Mouse (Mus musculus): ENCODE results near the gene Insm1.

The Insm1 gene

DNA sequence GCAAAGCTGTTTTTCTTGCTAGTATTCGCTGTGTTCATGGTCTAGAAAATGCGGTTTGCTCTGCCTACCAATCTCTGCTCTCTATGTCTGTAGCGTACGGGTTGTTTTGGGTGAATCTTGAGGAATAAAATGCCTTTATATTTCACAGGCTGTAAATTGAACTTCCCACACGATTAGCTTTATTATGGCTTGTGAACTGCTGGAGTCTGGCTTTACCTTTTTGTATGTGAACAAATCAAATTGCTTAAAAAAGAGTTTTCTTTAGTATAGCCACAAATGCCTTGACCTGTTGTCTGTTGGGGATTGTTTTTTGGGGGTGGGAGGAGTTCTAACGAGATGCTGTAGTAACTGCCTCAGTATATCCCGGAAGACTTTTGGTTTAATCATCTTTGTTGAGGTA, 2.4 kb downstream of the Insm1 start:
- no peak for DNase-seq (ENCODE audit: low spot score in 2 of 2)

DNA sequence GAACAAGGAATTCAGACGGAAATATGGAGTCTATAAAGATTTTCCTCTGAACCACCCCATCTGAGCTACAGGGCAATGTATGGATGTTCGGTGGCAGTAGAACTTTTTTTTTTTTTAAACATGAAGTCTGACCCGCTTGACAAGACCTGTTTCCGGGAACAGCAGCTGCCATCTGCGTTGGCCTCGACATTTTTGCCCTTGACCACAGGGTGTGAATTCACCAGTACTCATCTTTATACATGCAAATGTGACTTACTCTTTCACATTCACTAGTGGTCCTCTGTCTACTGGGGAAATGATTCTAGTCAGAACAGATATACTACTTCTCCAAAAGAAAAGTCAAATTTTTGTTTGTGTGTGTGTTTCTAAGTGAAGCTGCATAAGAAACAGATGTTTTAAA, 4.1 kb downstream of the Insm1 start:
- DNase-seq (ENCODE audit: low spot score in 2 of 2) = no peak

DNA sequence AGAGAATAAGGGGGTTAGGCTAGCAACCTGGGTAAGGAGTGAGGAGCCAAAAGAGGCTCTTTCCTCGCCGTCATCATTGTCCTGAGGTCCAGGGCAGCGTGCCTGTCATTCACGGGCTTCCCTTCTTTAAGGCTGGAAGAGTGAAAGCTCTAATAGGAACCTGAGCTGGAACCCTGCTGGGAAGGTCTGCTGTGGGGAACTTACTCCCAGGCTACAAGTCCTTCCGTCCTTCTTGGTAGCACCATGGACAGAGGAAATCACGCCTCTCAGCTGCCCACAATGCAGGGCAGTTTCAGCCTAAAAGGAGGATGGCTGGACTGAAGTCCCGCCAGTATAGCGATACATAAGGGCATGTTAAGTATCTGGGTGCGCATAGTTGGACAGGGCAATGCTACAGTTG, 4.8 kb downstream of the Insm1 start:
- no peak for DNase-seq (ENCODE audit: low spot score in 2 of 2)

DNA sequence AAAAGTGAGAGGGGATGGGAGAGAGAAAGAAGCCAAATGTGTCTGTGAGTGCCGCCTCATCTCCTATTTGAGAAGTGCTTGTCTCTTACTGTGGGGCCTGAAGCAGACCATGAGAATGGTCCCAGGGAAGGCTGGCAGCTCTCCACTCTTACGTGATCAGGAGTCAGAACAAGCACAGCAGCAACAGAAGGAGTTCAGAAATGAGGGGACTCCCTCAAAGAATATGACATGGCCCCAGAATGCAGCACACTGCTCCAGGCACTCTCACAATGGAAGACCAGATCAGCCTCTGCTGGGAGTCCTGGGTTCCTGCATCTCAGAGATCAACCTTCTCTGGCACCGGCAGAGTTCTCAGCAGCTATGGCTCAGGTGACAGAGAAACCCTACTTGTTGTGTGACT, 5.9 kb downstream of the Insm1 start:
- no peak for DNase-seq (ENCODE audit: low spot score in 2 of 2)

DNA sequence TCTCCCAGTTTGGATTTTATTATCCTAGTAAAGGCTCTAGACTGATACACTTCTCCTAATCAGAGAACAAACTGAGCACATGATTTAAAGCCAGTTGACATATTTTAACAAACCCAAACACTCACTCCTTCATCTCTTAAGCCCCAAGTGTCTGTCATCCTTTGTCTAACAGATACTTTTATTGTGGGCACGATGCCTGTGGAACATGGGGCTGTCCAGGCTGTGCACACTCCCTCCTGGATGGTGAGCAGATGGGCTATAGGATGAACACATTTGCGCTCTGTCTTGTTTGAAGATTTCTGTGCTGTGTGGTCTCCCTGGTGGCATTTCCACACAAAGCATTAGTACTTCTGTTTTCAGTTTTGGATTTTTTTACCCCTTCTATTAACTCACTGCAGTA, 6.7 kb downstream of the Insm1 start:
- no peak for DNase-seq (ENCODE audit: low spot score in 2 of 2)

DNA sequence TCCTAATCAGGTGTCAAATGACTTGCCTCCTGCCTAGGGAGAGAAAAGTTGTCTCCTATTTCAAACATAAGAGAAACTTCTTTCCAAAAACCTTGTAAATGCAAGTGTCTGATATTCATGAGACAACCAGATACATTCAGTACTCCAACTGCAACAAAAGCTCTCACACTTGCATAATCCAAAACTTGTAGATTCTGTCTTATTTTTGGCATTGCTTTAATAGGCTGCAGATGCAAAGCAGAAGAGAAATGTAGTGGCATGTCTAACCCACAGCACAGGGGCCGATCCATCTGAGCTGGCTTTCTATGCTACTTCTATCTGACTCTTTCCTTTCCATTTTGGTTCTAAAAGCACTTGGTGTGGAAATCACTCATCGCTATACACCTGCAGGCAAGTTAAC, 9.8 kb downstream of the Insm1 start:
- DNase-seq (ENCODE audit: low spot score in 2 of 2) = no peak

DNA sequence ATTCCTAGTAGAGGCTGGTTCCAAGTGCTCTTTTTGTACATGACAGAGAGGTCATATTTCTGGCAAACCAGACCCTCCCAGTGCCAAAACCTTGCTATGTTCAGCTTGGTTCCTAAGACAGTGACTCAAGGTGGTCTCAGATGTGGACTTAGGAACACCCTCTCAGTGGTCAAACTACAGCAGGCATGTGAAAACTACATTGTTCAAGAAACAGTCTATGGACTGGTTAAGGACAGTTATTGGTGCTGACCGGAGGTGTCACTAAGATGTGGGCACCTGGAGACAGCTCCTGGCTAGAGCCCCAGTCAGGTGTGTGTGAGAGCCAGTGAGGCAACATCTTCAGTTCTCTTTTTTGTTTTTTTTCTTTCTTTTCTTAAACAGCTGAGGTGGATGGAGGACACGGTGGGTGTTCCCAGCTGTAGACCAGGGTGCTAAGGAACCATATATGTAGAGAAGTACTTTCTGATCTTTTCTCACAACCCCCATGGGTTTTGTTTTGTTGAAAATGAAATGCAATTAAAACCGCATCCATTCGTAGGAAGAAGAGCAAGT, 17.6 kb downstream of the Insm1 start:
- no peak for DNase-seq (ENCODE audit: low spot score in 2 of 2)

DNA sequence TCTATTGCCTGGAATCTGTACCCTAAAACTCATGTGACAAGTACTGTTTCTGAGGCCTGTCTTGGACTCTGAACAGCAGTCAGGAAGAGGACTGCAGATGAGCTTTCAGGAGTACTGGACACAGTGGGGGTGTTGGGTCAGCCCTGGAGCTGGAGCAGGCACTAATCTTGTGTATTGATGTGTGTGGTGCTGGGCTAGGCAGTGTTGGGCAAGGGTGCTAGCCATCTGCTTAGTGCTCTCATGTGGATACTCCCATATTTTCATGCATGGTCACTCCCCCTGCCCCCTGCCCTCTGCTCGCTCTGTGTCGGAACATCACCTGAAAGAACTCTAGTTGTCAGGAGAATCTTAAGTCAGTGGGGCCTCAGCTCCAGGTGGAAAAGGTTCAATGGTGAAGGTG, 22.3 kb downstream of the Insm1 start:
- no peak for DNase-seq (ENCODE audit: low spot score in 2 of 2)

DNA sequence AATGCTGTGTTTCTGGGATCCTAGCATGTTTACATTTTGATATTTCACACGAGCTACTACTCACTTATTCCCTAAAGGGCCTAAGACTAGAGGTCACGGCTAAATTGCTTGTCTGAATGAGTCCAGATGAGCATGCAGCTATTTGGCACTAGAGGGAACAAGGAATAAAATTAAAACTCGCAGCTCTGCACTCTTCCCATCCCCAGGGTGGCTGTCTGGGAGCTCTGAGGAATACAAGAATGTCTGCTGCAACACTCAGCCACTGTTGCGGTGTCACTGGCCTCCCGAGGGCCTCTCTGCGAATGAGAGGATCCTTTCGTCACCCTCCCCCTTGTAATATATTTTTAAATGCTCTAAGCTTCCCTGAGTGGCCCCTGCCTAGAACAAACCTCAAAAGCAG, 23.7 kb downstream of the Insm1 start:
- DNase-seq (ENCODE audit: low spot score in 2 of 2) = no peak

DNA sequence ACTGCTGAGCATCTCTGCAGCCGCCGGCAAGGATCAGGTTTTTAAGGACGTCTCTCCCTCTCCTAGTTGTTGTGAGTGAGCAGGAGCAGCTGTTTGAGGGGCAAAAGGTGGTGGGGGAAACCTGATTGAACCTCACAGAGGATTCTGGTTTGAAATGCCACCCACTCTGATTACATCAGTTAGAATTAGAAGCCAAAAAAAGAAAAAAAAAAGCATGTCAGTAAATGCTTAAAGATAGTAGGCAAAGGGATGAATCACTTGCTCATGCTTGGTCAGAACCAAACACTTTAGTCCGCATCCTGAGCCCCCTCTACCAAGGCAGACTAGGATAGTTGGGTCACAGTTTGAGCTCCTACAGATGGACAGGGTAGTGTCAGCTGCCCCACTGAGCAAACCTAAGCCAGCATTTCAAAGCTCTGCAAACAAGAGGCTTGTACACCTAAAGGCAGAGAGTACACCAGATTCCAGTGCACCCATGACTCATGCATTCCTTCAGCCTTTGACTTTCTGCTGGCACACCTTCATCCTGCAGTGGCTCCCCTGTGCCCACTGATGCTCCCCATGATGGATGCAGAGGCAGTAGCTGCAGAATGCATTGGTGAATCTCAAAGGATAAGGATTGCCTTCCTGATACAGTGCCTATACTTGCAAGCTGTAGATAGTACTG, 24.8 kb downstream of the Insm1 start:
- no peak for DNase-seq (ENCODE audit: low spot score in 2 of 2)

DNA sequence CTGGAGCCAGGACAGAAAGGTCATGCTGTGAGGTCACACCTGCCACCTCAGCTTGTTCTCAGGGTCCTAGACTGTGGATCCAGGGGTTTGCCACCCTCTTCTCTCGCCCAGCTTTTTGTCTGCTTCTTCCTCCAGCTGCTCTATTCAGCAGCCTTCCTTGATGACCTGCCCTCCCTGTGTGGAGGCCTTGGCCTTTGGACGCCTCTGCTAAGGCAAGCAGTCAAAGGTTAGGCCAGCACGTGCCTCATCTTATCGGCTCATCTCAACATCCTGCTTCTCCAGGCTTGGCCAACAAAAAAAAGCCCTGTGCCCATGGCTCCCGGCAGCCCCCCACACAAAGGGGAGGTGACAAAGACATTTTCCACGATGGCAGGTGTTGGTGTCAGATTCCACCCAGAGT, 25.9 kb downstream of the Insm1 start:
- DNase-seq (ENCODE audit: low spot score in 2 of 2) = no peak

DNA sequence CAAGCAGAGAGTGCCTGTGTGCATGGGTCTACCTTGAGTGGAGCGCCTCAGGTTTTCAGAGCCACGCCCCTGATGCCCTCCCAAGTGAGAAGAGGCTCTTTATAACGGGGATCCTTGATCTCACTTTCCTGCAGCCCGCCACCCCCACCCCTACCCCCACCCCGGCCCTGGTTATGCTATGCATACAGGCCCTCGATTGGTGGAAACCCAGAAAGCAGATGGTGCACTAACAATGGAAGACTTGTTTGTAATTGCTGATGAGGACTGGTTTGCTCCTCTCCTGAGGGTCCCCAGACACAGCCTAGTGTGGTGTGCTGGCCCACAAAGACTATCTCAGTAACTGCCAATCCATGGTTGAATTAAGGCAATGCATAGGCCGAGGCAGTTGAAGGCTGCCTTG, 27.3 kb downstream of the Insm1 start:
- no peak for DNase-seq (ENCODE audit: low spot score in 2 of 2)

DNA sequence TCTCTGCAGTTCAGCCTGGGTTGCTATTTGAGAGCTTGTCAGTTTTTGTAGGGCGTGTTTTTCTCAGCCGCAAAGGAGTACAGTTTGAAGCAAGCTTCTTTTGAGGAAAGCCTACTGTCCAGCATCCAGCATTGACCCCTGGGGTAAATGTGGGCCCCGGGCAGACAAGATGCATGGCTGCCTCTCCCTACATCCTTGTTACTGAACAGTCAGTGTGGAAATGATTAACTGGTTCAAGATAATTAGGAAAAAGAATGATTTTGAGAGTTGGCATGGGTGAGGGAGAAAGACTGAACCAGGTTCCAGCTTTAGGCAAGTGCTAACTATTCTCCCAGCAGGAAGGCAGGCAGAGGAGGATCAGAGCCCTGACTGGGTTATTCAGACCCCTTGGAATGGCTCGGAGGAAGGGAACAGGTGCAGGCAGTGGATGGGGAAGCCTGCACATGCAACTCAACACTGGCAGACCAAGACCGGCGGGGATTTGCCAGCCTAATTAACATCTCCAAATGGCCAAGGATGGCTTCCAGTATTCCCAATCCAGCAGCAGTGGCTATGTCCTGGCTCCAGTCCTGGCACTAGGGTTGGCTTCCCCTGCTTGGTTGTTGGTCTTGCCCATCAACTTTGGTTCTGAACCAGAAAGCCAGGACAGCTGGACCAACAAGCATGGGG, 28.6 kb downstream of the Insm1 start:
- DNase-seq (ENCODE audit: low spot score in 2 of 2) = no peak

DNA sequence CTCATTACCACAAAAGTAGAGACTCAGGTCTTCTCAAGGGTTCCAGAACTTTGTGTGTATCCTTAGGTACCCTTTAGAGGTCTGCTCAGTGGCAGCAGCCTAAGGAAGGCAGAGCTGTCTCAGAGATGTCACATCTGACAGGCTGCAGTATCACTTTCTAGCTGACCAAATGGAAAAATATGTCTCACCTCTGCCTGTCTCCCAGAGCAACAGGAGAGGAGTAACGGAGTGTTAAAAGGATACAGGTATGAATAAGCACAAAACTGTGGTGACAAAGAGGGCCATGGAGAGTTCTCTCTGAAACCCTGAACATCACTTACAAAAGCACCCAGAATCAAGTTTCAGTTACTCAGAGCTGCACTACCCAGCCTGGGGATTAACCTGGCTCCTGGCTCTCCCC, 32.7 kb downstream of the Insm1 start:
- no peak for DNase-seq (ENCODE audit: low spot score in 2 of 2)

DNA sequence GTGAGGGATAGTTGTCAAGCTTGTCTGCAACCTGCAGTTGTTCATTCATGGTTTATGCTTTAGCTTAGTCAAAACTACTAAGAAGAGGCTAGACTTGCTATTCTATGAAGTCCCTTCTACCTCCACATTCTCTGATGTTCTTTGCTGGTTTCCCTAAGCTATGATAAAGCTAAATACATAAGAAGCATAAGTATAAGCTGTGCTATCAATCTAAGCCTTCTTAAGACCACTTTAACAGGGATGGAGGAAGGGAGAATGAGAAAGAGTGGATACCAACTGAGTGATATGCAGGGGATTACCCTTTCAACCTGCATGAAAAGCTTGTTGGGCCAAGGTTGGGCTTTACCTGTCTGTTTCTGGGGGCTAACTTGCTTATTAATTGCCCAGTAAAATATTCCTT, 33.9 kb downstream of the Insm1 start:
- no peak for DNase-seq (ENCODE audit: low spot score in 2 of 2)

DNA sequence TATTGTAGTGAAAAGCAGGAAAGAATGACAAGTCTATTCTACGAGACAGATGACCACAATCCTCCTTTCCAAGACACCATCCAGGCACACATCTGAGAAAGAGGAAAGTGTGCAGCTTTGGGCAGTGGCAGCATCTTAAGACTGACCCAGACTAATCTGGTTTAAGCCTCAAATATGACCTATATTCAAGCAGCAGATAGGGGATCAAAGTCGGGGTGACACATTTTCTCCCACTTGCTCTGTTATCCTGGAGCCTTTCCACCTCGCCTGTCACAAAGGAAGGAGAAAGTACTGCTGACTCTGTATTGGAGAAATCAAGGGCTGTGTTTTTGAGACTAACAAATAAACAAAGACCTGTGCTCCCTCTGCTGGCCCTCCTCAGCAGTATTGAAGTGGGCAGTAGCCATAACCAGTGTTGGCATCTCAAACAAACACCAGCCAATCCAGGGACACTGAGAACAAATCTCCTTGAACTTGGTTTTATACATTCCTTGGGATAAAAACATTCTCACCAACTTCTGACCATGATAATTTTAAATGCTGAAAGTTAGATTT, 34.7 kb downstream of the Insm1 start:
- DNase-seq (ENCODE audit: low spot score in 2 of 2) = no peak

DNA sequence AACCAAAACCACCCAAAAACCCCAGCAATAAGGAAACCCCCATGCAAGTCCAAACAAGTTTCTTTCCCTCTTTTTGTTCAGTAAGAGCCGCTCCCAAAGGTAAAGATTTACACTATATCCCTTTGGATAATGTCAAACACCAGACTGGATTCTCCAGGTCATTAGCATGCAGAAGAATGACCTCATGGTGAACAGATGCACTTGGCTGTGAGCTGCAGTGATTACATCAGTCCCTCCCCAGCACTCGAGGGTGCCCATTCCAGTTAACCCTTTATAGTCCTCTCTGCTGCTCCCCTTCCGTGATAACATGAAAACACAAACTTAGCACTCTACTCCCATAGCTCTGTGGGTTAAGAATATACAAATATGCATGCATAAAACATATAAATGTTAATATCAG, 35.3 kb downstream of the Insm1 start:
- no peak for DNase-seq (ENCODE audit: low spot score in 2 of 2)

DNA sequence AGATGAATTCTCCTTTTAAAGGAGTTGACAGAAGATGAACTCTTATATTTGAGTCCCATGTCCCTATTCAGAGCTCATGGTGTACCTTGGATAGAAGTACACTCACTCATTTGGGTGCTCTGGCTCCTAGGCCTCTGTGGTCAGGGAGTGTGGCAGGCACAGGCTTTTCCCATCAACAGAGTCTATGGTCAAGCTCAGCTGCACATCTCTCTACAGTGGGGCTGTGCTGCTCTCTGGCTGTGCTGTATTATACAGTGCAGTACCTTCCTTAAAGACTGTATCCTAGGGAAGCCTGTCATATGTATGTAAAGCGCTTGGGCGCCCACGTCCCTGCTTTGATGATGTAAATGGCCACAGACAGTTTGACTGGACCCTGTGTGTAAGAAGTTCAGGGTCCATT, 35.9 kb downstream of the Insm1 start:
- DNase-seq (ENCODE audit: low spot score in 2 of 2) = no peak

DNA sequence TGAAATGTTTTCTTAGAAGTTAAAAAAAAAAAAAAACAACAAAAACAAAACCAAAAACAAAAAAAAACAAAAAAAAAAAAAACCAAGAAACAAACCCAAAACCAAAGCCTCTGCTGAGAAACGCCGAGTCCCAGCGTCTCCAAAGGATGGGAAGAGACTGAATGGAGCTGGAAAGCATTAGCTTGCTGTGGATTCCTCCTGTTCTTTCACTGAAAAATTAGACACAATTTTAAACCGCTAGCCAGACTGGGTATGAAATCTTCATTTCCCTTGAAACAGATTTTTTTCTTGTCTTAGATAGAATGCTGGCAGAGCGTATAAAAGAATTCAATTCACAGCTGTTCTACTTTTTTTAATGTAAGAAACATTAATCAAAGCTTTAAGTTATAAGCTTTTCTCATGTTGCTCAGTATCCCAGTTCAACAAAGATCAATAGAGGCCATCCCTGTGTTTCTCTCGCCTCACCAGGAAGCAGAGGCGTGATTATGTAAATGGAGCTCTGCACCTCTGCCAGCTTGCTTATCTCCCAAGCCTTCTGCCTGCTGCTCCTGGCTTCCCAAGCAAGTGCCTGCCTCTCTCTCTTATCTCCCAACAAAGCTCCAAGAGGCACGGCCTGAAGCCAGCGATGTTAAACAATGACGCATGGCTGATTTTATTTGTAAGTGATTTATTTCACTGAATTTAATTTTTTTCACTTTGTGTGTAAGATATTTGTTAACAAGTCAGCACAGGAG, 37.2 kb downstream of the Insm1 start:
- DNase-seq (ENCODE audit: low spot score in 2 of 2) = no peak

DNA sequence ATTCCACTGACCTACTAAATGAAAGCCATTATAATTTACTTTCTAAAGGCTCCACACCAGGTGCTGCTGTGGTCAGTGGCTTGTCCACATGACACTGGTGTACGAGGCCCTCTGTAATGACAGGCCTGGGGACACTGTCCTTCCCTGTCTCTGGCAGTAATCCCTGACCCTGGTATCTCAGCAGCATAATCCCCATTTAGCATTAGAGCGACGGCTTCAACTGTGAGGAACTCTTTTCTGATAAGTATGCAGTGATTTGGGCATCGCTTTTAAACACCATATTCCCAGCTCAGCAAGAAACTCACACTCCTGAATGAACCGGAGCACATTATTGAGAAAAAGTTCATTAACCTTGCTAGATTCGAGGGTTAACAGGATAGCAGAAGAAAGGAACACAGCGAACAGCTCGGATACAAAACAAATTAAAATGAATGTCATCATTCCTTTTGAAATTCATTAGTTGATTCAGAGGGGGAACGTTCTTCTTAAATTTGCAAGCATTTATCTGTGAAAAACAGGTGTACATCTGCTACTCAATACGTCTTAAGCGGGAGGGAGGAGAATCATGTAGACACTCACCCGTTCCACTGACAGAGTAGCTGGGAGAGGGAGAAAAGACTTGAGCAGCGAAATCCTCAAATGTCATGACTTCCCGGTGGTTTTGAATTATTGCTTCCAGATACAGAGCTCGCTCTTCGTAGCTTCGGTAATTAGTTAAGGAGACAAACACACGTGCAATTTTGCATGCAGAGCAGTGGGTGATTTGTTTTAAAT, 38.3 kb downstream of the Insm1 start:
- no peak for DNase-seq (ENCODE audit: low spot score in 2 of 2)

DNA sequence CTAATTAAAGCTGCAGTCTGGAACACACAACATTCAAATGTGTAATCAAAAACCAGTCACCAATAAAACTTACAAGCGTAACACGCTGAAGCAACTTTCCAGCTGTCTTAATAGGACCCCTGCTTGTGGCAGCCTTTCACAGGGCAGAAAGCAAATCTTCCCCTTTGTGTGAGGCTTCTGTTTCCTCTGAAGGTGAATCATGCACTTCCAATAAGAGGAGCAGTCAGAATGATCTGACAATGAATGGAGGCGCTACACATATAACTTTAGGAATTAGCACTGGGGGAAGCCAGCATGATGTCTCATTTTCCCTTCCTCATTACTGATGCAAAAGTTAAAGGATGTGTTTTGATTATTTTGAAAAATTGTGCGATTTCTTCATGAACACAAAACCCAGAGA, 39.4 kb downstream of the Insm1 start:
- DNase-seq (ENCODE audit: low spot score in 2 of 2) = no peak

DNA sequence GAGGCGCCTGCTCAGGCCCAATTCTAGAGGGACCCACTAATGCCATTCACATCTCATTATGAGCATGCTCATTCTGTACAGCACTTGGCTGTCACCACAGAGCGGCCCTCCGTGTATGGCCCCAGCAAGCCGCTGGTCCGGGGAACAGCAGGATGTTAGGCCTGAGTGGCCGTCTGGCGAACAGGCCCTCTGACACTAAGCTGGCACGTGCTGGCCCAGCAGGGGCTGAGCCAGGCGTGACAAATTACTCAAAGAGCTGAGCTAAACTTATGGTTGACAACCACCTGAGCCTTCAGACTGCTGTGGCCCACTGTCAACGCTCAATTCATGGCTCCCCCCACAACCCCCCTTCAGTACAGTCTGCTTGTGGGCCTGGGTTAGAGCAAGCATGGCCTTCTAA, 40.5 kb downstream of the Insm1 start:
- DNase-seq (ENCODE audit: low spot score in 2 of 2) = no peak
